Mouse (Mus musculus): Measurements from ENCODE around the gene Slc12a7. TPM values are rescaled to one million over a fixed set of nuclear protein-coding genes. Genes with fewer than 3 reads are reported as not detected.

The Slc12a7 gene
- polyA plus RNA-seq, 1 experiment: 24.8 TPM

DNA sequence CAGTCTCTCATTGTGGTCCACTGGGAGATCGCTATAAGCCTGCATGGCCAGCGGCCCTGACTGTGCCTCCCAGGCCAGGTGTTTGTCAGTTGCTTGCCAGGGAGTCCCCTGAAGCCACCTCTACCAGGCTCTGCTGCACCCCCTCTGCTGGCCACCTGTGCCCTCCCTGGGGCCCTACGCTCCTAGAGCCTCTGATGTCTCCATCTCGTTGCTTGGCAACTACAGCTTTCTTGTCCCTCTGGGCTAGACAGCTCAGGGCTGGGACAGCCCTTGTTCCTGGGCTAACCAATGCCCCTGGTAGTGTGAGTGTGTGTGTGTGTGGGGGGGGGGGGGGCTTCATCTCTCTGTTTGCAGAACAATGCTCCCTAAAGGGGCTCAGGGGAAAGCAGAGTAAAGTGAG lies 10.1 kb downstream of the Slc12a7 start:
- peak; percentile 24 for DNase-seq (ENCODE audit: low read depth)
- TF ChIP-seq CTCF (IDR thresholded peaks at IDR 0.05; ENCODE audit: borderline replicate concordance, extremely low read depth, insufficient read depth, insufficient read length): no peak
- no peak for TF ChIP-seq POLR2A (IDR thresholded peaks at IDR 0.05; ENCODE audit: borderline replicate concordance, extremely low read depth, insufficient read depth, insufficient read length, poor library complexity, severe bottlenecking)

DNA sequence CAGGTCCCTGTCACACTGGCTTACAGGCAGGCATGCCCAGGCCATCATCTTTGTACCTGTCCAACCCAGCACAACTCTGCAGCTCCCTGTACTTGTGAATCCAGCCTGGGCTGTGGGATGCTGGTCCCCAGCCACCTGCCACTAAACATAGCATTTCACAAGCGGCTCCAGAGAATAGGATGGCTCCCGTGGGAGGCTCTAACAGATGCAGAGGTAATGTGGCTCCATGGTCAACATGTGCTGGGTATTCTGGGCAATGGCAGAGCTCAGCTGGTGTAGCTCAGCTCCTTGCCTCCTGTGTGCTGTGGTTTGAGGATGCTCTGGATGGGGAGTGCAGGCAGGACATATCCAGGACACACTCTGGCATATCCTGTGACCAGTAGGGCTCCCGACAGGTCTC lies 10.8 kb downstream of the Slc12a7 start:
- no peak for DNase-seq (ENCODE audit: low read depth)
- no peak for TF ChIP-seq POLR2A (IDR thresholded peaks at IDR 0.05; ENCODE audit: borderline replicate concordance, extremely low read depth, insufficient read depth, insufficient read length, poor library complexity, severe bottlenecking)
- no peak for TF ChIP-seq CTCF (IDR thresholded peaks at IDR 0.05; ENCODE audit: borderline replicate concordance, extremely low read depth, insufficient read depth, insufficient read length)

DNA sequence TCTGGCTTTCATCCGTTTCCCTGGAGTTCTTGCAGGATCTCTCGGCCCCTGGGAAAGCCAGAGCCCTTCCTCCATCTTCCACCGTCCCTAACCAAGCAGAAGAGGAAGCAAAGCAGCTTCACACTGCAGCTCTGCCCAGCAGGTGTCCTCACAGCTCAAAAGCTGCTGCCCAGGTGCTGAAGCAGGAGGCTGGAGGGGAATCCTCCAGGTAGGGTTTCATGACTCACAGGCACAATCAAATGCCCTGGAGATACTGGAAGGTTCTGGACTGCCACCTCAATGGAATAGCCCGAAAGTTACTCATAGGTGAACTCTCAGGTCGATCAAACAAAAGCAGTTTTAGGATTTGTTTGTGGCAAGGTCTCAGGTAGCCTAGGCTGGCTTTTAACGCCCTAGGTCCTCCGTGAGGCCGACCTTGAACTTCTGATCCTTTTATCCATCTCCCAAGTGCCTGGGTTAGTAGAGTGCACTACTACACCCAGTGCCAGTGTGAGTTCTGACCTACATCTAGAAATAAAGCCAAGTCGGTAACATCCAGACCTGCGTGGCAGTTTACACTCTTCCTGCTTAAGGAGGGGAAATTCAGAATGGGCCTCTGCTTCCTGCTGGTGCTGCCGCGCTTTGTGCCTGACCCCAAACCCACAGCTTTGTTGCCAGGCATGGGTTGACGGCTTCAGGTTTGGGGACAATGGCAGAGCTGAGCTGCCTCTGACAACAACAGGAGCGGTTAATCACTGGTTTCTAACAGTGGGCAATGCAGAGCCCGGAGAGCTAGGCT lies 16.0 kb downstream of the Slc12a7 start:
- TF ChIP-seq POLR2A (IDR thresholded peaks at IDR 0.05; ENCODE audit: borderline replicate concordance, extremely low read depth, insufficient read depth, insufficient read length, poor library complexity, severe bottlenecking) (no peak), CTCF (IDR thresholded peaks at IDR 0.05; ENCODE audit: borderline replicate concordance, extremely low read depth, insufficient read depth, insufficient read length) (no peak)
- peak; percentile 48 for DNase-seq (ENCODE audit: low read depth)

DNA sequence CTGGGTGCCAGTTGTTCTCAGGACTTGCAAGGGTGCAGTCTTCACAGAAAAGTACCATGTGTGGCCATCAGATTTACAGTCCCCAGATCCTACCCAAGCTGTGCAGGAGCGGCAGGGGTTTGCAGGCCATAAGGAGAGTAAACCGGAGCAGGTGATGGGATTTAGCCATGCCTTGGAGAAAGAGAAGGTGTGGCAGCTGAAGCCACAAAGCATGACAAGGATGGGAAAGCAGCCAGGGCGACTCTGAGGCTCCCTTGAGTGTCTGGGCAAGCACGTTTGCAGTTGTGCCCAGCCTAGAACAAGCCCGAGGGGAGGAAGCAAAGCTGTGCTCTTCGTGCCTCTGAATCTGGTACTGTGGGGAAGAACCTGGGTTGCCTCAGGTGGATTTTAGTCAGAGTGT lies 17.5 kb downstream of the Slc12a7 start:
- no peak for TF ChIP-seq CTCF (IDR thresholded peaks at IDR 0.05; ENCODE audit: borderline replicate concordance, extremely low read depth, insufficient read depth, insufficient read length)
- DNase-seq (ENCODE audit: low read depth): no peak

DNA sequence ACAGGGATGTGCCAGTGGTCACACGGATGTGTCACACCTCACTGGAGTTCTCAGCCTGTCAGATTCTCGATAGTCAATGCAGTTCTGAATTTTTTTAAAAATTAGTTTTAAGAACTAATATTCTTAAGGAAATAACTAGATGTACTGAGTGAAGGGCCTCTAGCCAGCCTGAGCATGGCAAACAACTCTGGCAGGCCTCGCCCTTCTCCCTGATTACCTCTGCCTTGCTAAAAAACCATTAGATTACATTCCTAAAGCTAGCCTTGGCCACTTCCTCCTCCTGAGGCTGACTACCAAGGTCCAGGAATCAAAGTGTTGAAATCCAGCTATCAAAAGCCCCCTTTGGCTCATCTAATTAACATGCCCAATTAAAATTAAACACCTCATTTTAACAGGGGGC lies 18.4 kb downstream of the Slc12a7 start:
- DNase-seq (ENCODE audit: low read depth): no peak
- no peak for TF ChIP-seq CTCF (IDR thresholded peaks at IDR 0.05; ENCODE audit: borderline replicate concordance, extremely low read depth, insufficient read depth, insufficient read length)
- no peak for TF ChIP-seq POLR2A (IDR thresholded peaks at IDR 0.05; ENCODE audit: borderline replicate concordance, extremely low read depth, insufficient read depth, insufficient read length, poor library complexity, severe bottlenecking)

DNA sequence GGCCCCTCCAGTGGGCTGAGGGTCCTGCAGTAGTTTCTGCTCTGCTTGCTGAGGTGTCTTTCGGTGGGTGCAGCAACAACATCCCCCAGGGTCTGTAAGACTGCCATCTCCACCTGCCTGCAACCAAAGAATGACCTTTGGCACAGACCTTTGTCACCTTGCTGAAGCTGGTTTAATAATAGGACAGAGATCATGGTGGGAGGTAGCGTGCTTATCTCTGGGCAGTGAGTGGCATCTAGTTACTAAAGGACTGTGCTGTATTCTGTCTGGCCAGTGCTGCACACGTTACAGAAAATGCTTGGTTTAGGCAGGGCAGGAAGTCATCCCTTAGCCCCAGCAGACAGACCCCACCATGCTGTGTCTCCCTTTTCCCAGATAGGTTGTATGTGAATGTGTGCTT lies 22.9 kb downstream of the Slc12a7 start:
- DNase-seq (ENCODE audit: low read depth): no peak
- no peak for TF ChIP-seq POLR2A (IDR thresholded peaks at IDR 0.05; ENCODE audit: borderline replicate concordance, extremely low read depth, insufficient read depth, insufficient read length, poor library complexity, severe bottlenecking)
- no peak for TF ChIP-seq CTCF (IDR thresholded peaks at IDR 0.05; ENCODE audit: borderline replicate concordance, extremely low read depth, insufficient read depth, insufficient read length)

DNA sequence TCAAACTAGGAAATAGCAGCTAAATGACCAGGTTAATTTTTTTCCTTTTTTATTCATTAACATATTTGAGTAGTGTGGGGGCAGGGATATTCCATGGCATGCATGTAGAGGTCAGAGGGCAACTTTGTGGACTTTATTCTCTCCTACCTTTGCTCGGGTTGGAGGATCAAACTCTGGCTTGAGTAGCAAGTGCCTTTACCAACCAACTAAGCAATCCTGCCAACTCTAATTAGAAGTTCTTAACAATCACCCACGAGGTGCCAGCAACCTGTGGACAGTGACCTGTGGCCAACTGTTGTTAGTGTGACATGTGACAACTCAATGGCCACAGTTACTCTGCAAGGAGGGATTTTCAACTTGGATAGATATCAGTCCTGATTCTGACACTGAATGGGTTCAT lies 24.0 kb downstream of the Slc12a7 start:
- DNase-seq (ENCODE audit: low read depth): no peak
- no peak for TF ChIP-seq CTCF (IDR thresholded peaks at IDR 0.05; ENCODE audit: borderline replicate concordance, extremely low read depth, insufficient read depth, insufficient read length)
- TF ChIP-seq POLR2A (IDR thresholded peaks at IDR 0.05; ENCODE audit: borderline replicate concordance, extremely low read depth, insufficient read depth, insufficient read length, poor library complexity, severe bottlenecking): no peak

DNA sequence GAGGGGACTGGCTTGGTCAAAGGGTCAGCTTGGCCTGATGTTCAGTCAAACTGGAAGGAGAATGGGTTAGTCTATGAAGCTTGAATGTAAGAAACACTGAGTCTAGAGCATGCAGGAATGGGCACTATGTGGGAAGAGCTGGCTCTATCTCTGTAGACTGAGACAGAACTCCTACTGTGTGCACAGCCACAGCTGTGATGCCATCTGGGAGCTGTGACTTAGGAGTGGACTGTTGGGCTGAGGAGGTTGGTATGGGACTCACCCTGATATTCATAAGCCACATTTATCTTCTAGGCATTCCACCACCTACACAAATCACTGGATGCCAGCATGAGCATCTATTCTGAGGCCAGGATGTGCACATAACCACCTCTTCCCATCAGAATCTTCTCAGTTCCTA lies 24.5 kb downstream of the Slc12a7 start:
- no peak for DNase-seq (ENCODE audit: low read depth)
- TF ChIP-seq POLR2A (IDR thresholded peaks at IDR 0.05; ENCODE audit: borderline replicate concordance, extremely low read depth, insufficient read depth, insufficient read length, poor library complexity, severe bottlenecking) (no peak), CTCF (IDR thresholded peaks at IDR 0.05; ENCODE audit: borderline replicate concordance, extremely low read depth, insufficient read depth, insufficient read length) (no peak)

DNA sequence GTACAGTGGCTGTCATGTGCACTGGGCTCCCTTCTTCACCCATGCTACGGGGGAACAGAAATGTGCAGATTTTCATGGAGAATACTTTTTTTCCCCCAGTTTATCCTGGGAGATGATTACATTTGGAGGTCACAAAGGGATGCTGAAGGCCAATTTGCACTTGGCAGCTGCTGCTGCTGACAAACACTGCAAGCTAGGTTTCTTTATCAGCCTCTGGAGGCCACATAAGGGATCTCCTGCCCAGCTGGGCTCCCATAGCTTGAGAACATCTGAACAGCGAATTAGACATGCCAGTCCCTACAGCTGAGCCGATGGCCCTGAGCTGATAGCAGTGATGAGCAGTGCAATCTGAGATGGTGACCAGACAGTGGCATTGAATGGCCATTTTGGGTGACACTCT lies 26.7 kb downstream of the Slc12a7 start:
- TF ChIP-seq POLR2A (IDR thresholded peaks at IDR 0.05; ENCODE audit: borderline replicate concordance, extremely low read depth, insufficient read depth, insufficient read length, poor library complexity, severe bottlenecking) (no peak), CTCF (IDR thresholded peaks at IDR 0.05; ENCODE audit: borderline replicate concordance, extremely low read depth, insufficient read depth, insufficient read length) (no peak)
- no peak for DNase-seq (ENCODE audit: low read depth)

DNA sequence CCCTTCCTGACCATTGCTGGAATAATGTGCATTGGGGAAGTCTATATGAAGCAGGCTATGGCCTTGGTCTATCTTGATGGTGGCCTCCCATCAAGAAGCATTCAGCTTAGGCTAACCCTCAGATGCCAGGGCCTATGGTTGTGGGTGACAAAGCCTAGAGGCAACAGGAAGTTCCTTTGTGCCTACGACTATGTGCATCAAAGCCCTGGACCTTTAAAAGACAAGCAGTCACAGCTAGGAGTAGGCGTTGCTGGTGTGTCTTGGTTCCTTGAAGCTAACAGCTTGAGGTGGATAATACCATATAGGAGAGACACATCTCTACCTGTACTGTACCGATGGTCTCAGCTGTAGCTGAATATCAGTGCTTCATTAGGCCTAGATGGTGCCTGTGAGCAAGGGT lies 27.2 kb downstream of the Slc12a7 start:
- no peak for DNase-seq (ENCODE audit: low read depth)
- TF ChIP-seq CTCF (IDR thresholded peaks at IDR 0.05; ENCODE audit: borderline replicate concordance, extremely low read depth, insufficient read depth, insufficient read length) (no peak), POLR2A (IDR thresholded peaks at IDR 0.05; ENCODE audit: borderline replicate concordance, extremely low read depth, insufficient read depth, insufficient read length, poor library complexity, severe bottlenecking) (no peak)

DNA sequence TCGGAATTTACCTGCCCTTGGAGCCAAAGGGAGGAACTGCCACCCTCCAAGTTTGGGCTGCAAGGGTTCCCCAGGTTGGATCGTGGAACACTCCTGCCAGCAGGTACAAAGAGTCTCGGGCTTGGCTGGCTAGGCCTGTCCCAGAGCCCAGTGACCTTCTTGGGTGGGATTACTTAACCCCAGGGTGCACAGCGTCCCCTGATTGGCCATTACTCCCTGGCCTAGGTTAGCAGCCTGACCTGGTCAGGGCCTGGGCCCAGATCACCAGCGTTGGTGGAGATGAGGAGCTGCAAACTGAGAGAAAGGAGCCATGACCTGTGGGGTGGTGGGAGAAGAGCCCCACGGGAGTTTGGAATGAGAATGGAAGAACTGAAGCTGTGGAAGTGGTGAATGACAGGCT lies 30.0 kb downstream of the Slc12a7 start:
- no peak for DNase-seq (ENCODE audit: low read depth)
- TF ChIP-seq CTCF (IDR thresholded peaks at IDR 0.05; ENCODE audit: borderline replicate concordance, extremely low read depth, insufficient read depth, insufficient read length): no peak
- no peak for TF ChIP-seq POLR2A (IDR thresholded peaks at IDR 0.05; ENCODE audit: borderline replicate concordance, extremely low read depth, insufficient read depth, insufficient read length, poor library complexity, severe bottlenecking)

DNA sequence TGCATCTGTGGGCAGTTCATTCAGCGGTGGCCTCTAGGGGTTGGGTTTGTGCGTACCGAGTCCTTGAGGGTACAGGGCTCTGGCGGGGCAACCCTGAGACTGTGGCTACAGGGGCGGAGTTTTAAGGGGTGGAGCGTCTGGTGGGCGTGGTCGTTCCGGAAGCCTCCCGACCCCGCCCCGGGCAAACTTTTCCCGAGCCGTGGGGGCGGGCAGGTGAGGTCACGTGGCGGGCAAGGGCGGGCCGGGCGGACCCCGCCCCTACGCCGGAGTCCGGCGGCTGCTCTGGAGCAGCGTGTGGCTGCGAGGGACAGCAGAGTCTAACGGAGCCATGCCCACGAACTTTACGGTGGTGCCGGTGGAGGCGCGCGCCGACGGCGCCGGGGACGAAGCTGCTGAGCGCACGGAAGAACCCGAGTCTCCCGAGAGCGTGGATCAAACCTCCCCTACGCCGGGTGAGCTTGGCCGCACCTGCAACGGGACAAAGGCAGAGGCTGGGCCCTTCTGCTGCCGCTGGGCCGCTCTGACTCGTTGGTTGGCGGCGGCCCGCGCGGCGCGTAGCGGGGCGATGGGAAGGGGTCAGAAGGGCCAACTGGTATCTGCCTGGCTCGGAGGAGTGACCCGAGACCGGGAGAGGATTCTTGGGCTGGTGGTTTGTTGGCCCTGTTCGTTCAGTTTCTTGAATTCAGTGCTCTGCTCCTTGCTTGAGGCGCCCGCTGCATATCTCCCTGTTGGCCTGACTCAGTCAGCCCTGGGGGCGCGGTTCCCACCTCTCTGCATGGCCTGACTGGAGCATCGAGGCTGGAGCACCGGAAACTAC lies 30.8 kb downstream of the Slc12a7 start:
- DNase-seq (ENCODE audit: low read depth): peak; percentile 89
- no peak for TF ChIP-seq CTCF (IDR thresholded peaks at IDR 0.05; ENCODE audit: borderline replicate concordance, extremely low read depth, insufficient read depth, insufficient read length)
- TF ChIP-seq POLR2A (IDR thresholded peaks at IDR 0.05; ENCODE audit: borderline replicate concordance, extremely low read depth, insufficient read depth, insufficient read length, poor library complexity, severe bottlenecking): peak; percentile 65
